Mouse (Mus musculus) CH12.LX (cell line): Measurements from ENCODE around the gene Erfe. TPM values are rescaled to one million over a fixed set of nuclear protein-coding genes. Genes with fewer than 3 reads are reported as not detected.

Source experiments
- DNase-seq: peaks from one replicate; pipeline ENCODE4 v3.0.0-alpha.2; 2013; ENCODE audit errors: extremely low read depth
- H3K27ac ChIP-seq: 2 replicates; pipeline ENCODE4 v1.5.1; 2012; ENCODE audit warnings: low read depth, mild to moderate bottlenecking, control low read depth, moderate library complexity; ENCODE audit not compliant: insufficient read depth
- H3K27me3 ChIP-seq: replicated peaks from 2 replicates; pipeline ENCODE3; 2012; ENCODE audit warnings: inconsistent platforms
- H3K36me3 ChIP-seq, 2 experiments: replicated peaks in 1 of 2; 2 replicates each; pipeline versions ENCODE3 to v1.6.1; 2012; ENCODE audit warnings: inconsistent platforms in 1 of 2, low read length in 1 of 2, mild to moderate bottlenecking in 1 of 2, mixed read lengths in 1 of 2, moderate library complexity in 1 of 2; ENCODE audit not compliant: control insufficient read depth in 1 of 2, insufficient read depth in 1 of 2
- H3K4me1 ChIP-seq, 2 experiments: 2 replicates each; pipeline ENCODE4 v1.6.1; 2012; ENCODE audit warnings: inconsistent platforms in 1 of 2, moderate library complexity in 1 of 2; ENCODE audit not compliant: insufficient read depth in 2 of 2, control insufficient read depth in 1 of 2
- H3K4me2 ChIP-seq: 2 replicates; pipeline ENCODE4 v1.6.1; 2012; ENCODE audit warnings: low read depth, mild to moderate bottlenecking, control low read depth; ENCODE audit not compliant: poor library complexity, insufficient read depth, severe bottlenecking
- H3K4me3 ChIP-seq, 3 experiments: fragments of 150-350 bp in 1 of 3; sonication (generic) in 1 of 3; replicated peaks in 1 of 3; 2 replicates each; pipeline versions ENCODE3 to v1.5.1; 2011 to 2012; ENCODE audit warnings: low read depth in 2 of 3, low read length in 2 of 3, mild to moderate bottlenecking in 2 of 3, moderate library complexity in 2 of 3, control low read depth in 1 of 3, improper control_type of control experiment in 1 of 3, inconsistent platforms in 1 of 3, mixed read lengths in 1 of 3; ENCODE audit not compliant: poor library complexity in 1 of 3
- H3K79me2 ChIP-seq: replicated peaks from 2 replicates; pipeline ENCODE4 v1.6.1; 2012; ENCODE audit warnings: mild to moderate bottlenecking, moderate library complexity; ENCODE audit not compliant: control insufficient read depth, poor library complexity, insufficient read depth, severe bottlenecking; ENCODE audit errors: extremely low read depth
- H3K9ac ChIP-seq: 2 replicates; pipeline ENCODE4 v1.6.1; 2012; ENCODE audit warnings: low read depth, mild to moderate bottlenecking, control low read depth, moderate library complexity; ENCODE audit not compliant: insufficient read depth
- H3K9me3 ChIP-seq: replicated peaks from 2 replicates; pipeline ENCODE3; 2012; ENCODE audit warnings: low read length, inconsistent platforms, mixed read lengths
- CHD1 ChIP-seq: IDR thresholded peaks from 2 replicates; pipeline ENCODE4 v1.6.1; 2012; ENCODE audit warnings: low read depth, low read length, improper control_type of control experiment, inconsistent platforms
- CTCF ChIP-seq, 2 experiments: IDR thresholded peaks in 1 of 2; conservative IDR thresholded peaks in 1 of 2; 2 replicates each; pipeline ENCODE4 v1.5.1; 2011 to 2012; ENCODE audit warnings: low read depth in 2 of 2, low read length in 2 of 2, improper control_type of control experiment in 1 of 2, inconsistent platforms in 1 of 2, mild to moderate bottlenecking in 1 of 2, moderate library complexity in 1 of 2
- GABPA ChIP-seq: IDR thresholded peaks from 2 replicates; pipeline ENCODE4 v1.6.1; 2012; ENCODE audit warnings: low read depth, low read length, improper control_type of control experiment, inconsistent platforms; ENCODE audit not compliant: insufficient replicate concordance
- HCFC1 ChIP-seq: IDR thresholded peaks from 2 replicates; pipeline ENCODE4 v1.6.1; 2012; ENCODE audit warnings: low read depth, mild to moderate bottlenecking, inconsistent platforms, low read length, improper control_type of control experiment
- MAX ChIP-seq: IDR thresholded peaks from 2 replicates; pipeline ENCODE4 v1.6.1; 2011; ENCODE audit warnings: low read length, improper control_type of control experiment
- MAZ ChIP-seq: IDR thresholded peaks from 2 replicates; pipeline ENCODE4 v1.6.1; 2012; ENCODE audit warnings: low read depth, mild to moderate bottlenecking, inconsistent platforms, low read length, improper control_type of control experiment, moderate library complexity
- MEF2A ChIP-seq: IDR thresholded peaks from 2 replicates; pipeline ENCODE4 v1.6.1; 2014; ENCODE audit warnings: low read depth, mild to moderate bottlenecking, inconsistent platforms, low read length, improper control_type of control experiment, borderline replicate concordance
- MXI1 ChIP-seq: IDR thresholded peaks from 2 replicates; pipeline ENCODE4 v1.6.1; 2011; ENCODE audit warnings: mild to moderate bottlenecking, low read depth, low read length, improper control_type of control experiment
- NELFE ChIP-seq: IDR thresholded peaks from 2 replicates; pipeline ENCODE4 v1.6.1; 2011; ENCODE audit warnings: low read depth, low read length, improper control_type of control experiment
- NRF1 ChIP-seq: IDR thresholded peaks from 2 replicates; pipeline ENCODE4 v1.6.1; 2014; ENCODE audit warnings: low read depth, mild to moderate bottlenecking, inconsistent platforms, low read length, improper control_type of control experiment, moderate library complexity
- PAX5 ChIP-seq: IDR thresholded peaks from 2 replicates; pipeline ENCODE4 v1.6.1; 2012; ENCODE audit warnings: low read length, inconsistent platforms, mixed read lengths
- POLR2A ChIP-seq: IDR thresholded peaks from 2 replicates; pipeline ENCODE4 v1.6.1; 2011; ENCODE audit warnings: low read depth, mild to moderate bottlenecking, improper control_type of control experiment, low read length
- RAD21 ChIP-seq: IDR thresholded peaks from 2 replicates; pipeline ENCODE4 v1.6.1; 2011; ENCODE audit warnings: low read depth, mild to moderate bottlenecking, low read length, improper control_type of control experiment, moderate library complexity
- SIN3A ChIP-seq: IDR thresholded peaks from 2 replicates; pipeline ENCODE4 v1.6.1; 2012; ENCODE audit warnings: low read length, improper control_type of control experiment, inconsistent platforms
- SMC3 ChIP-seq: IDR thresholded peaks from 2 replicates; pipeline ENCODE4 v1.6.1; 2011; ENCODE audit warnings: low read depth, low read length, improper control_type of control experiment
- TBP ChIP-seq: conservative IDR thresholded peaks from 2 replicates; pipeline ENCODE4 v1.6.1; 2011; ENCODE audit warnings: low read depth, low read length, improper control_type of control experiment
- TCF12 ChIP-seq: IDR thresholded peaks from 2 replicates; pipeline ENCODE4 v1.6.1; 2014; ENCODE audit warnings: low read depth, mild to moderate bottlenecking, inconsistent platforms, low read length, improper control_type of control experiment
- UBTF ChIP-seq: IDR thresholded peaks from 2 replicates; pipeline ENCODE4 v1.6.1; 2012; ENCODE audit warnings: low read depth, mild to moderate bottlenecking, inconsistent platforms, low read length, improper control_type of control experiment, moderate library complexity
- USF1 ChIP-seq: IDR thresholded peaks from 2 replicates; pipeline ENCODE4 v1.6.1; 2014; ENCODE audit warnings: low read depth, mild to moderate bottlenecking, inconsistent platforms, low read length, improper control_type of control experiment
- ZC3H11A ChIP-seq: IDR thresholded peaks from 2 replicates; pipeline ENCODE4 v1.6.1; 2012; ENCODE audit warnings: low read depth, mild to moderate bottlenecking, inconsistent platforms, low read length, improper control_type of control experiment
- ZMIZ1 ChIP-seq: IDR thresholded peaks from 2 replicates; pipeline ENCODE4 v1.6.1; 2012; ENCODE audit warnings: low read depth, mild to moderate bottlenecking, inconsistent platforms, low read length, improper control_type of control experiment
- ZNF384 ChIP-seq: IDR thresholded peaks from 2 replicates; pipeline ENCODE4 v1.6.1; 2012; ENCODE audit warnings: low read depth, low read length, improper control_type of control experiment, inconsistent platforms
- dilution Hi-C: fragments of 300-500 bp; cut with MboI; formaldehyde crosslinking; loops from 2 replicates; pipeline ENCODE4 v1.14.3; 2020; ENCODE audit warnings: low sequenced_read_pairs; ENCODE audit not compliant: extremely low pct_unique_long_range_greater_than_20kb, extremely low pct_ligation_motif_present
- in situ Hi-C: fragments of 300-500 bp; cut with MboI; formaldehyde crosslinking; loops from 3 replicates; pipeline ENCODE4 v1.14.3; 2019; ENCODE audit warnings: low sequenced_read_pairs, low pct_ligation_motif_present, low pct_unique_long_range_greater_than_20kb, mixed read lengths
- polyA plus RNA-seq: library from polyadenylated mRNA; unstranded; fragments of >175 nt; gene quantifications from 2 replicates; pipeline ENCODE4 v1.2.1, GENCODE M21; 2012; ENCODE audit warnings: low read depth; ENCODE audit not compliant: insufficient read length
- total RNA-seq, 2 experiments: library from RNA; depleted of rRNA; stranded (reverse); fragments of 300-350 nt in 1 of 2; fragments of >200 nt in 1 of 2; gene quantifications; 2 replicates each; pipeline ENCODE4 v1.2.3; 2012 to 2014

The Erfe gene
- 5.7 and 8.4 TPM in 2 replicates for total RNA-seq (2012; rRNA removed)
- 2.1 and 2.2 TPM in 2 replicates for total RNA-seq (2014; rRNA removed)
- 1.8 and 2.3 TPM in 2 replicates for polyA plus RNA-seq

- H3K27me3 ChIP-seq, result no peaks in the 10 kb centered on the region
- in situ Hi-C loops (no loop called here), dilution Hi-C loops (no loop called here)
- TF ChIP-seq MEF2A, result no peak
- TF ChIP-seq POLR2A, result peak; percentile 54; the same call in 1 of the 2 replicates
- TF ChIP-seq MXI1, result peak; percentile 69
- no peak for TF ChIP-seq NRF1
- peak; percentile 56 for TF ChIP-seq SIN3A
- peak; percentile 28 for TF ChIP-seq RAD21
- peak; percentile 28; the same call in 1 of the 2 replicates for TF ChIP-seq MAX
- 0 out of 2 replicates have a peak, but pooled peaks have one; percentile 48 for TF ChIP-seq UBTF
- peak; percentile 45 for TF ChIP-seq SMC3
- peak in 1 of 2 experiments; percentile 86; a peak in 2 of 4 replicates for TF ChIP-seq CTCF (conservative IDR thresholded peaks at IDR 0.05 in 1 of 2, IDR thresholded peaks at IDR 0.05 in 1 of 2; ENCODE audit: low read depth in 2 of 2, low read length in 2 of 2)
- 0 out of 2 replicates have a peak, but pooled peaks have one; percentile 31 for TF ChIP-seq NELFE
- TF ChIP-seq TCF12, result no peak
- no peak within 1 kb of the TSS for H3K27ac ChIP-seq
- H3K4me3 ChIP-seq, result peak within 1 kb of the TSS; percentile 44 to 81 (median 54)
- no peaks in the 10 kb centered on the region for H3K79me2 ChIP-seq
- H3K9me3 ChIP-seq, result peaks cover 13% of the 10 kb centered on the region
- H3K4me2 ChIP-seq, result peak within 1 kb of the TSS; percentile 67
- peaks cover 5 to 8% of the 10 kb centered on the region in 2 experiments; a peak in 3 of 4 replicates for H3K4me1 ChIP-seq
- peak; percentile 59 for DNase-seq
- H3K36me3 ChIP-seq, result peaks cover 18 to 35% of the 10 kb centered on the region in 2 experiments
- H3K9ac ChIP-seq, result peak within 1 kb of the TSS; percentile 53
Observed at GRCm38 (mm10) chr1:91366215-91367108, at the start of gene Erfe. TSS of gene Erfe (plus strand) at chr1:91366430.

DNA sequence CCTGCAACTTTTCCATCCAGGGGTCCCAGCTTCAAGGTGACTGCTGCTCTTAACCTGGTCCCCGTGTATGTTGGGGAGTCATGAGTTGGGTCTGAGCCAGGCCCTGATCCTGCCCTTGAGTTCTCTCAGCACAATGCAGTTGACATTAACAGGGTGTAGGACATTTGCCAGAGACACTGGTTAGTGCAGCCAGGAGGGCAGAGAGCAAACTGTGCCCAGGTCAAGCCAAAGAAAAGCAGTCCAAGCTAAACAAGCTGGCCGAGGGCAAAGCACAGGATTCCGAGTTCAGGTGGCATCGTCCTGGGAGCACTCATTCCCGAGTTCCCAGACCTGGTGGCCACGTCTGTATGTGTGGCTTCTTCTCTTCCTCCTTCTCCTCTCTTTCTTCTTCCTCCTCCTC, 48.6 kb upstream of the Erfe start:
- DNase-seq, result no peak
- TF ChIP-seq GABPA, result no peak
- no peak for TF ChIP-seq PAX5
- no peak for TF ChIP-seq ZNF384
- no peak for TF ChIP-seq ZMIZ1
- no peak for TF ChIP-seq MAZ
- no peak for TF ChIP-seq CHD1
- TF ChIP-seq HCFC1, result no peak
- TF ChIP-seq RAD21, result no peak
- TF ChIP-seq USF1, result no peak
- no peak for TF ChIP-seq TBP
- no peak for TF ChIP-seq NELFE
- no peak for TF ChIP-seq MAX
- TF ChIP-seq ZC3H11A, result no peak
- in situ Hi-C loops (no loop called here), dilution Hi-C loops (no loop called here)
- Histone ChIP-seq H3K9me3 (no peaks in the 10 kb centered on the region), H3K4me1 (peaks cover 6 to 18% of the 10 kb centered on the region in 2 experiments), H3K27ac (no peak overlapping the region), H3K4me2 (no peak overlapping the region), H3K9ac (no peak overlapping the region), H3K27me3 (no peaks in the 10 kb centered on the region), H3K79me2 (no peaks in the 10 kb centered on the region), H3K36me3 (peaks cover 36 to 96% of the 10 kb centered on the region in 2 experiments), H3K4me3 (no peak overlapping the region)
